Mouse (Mus musculus): ENCODE results near the gene Wasf2. TPM values are rescaled to one million over a fixed set of nuclear protein-coding genes. Genes with fewer than 3 reads are reported as not detected.

Gene Wasf2
- polyA plus RNA-seq, 1 experiment from 2014 or later = 23.1 TPM

DNA sequence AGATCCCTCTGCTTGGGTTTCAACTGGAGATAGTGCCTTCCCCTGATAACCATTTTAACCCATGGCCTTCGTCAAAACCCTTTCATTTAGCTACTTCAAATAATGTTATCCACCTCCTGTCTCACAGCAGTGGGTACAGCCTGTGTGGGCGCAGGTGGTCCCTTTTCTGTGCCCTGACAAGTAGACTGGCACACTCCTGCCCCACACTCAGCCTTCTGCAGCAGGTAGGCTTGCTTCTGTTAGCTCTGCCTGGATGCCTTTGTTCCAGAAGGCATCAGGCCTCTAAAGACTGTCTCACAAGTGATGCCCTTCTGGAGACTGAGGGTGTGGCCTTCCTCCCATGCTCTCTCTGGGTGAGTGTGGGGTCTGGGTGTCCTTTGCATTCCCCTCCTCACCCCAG lies 65.8 kb downstream of the Wasf2 start:
- H3K9me3 ChIP-seq (ENCODE audit: control insufficient read depth, low read length) = no peaks in the 10 kb centered on the region
- H3K27ac ChIP-seq (replicated peaks; ENCODE audit: low read depth, low read length) = peak overlapping the region; percentile 85
- no peak overlapping the region for H3K4me2 ChIP-seq (ENCODE audit: low read length)
- no peaks in the 10 kb centered on the region for H3K27me3 ChIP-seq (ENCODE audit: control insufficient read depth, insufficient read depth, low read length)
- no peak overlapping the region for H3K9ac ChIP-seq (replicated peaks; ENCODE audit: low read length)
- no peak for ATAC-seq (ENCODE audit: low FRiP score, low TSS enrichment)
- H3K36me3 ChIP-seq (ENCODE audit: control insufficient read depth, insufficient read depth, low read length) = peaks cover 53% of the 10 kb centered on the region
- no peak overlapping the region for H3K4me3 ChIP-seq (replicated peaks; ENCODE audit: low read depth, low read length)
- DNase-seq = no peak
- H3K4me1 ChIP-seq (ENCODE audit: control insufficient read depth, insufficient read depth, low read length) = peaks cover 44% of the 10 kb centered on the region
- WGBS = 90% methylated on average over 2 of the region's 2 CpGs

GRCm38 (mm10) chr4:133196852-133197251 lies 66.5 kb downstream of the Wasf2 start:
- Histone ChIP-seq H3K27me3 (ENCODE audit: control insufficient read depth, insufficient read depth, low read length) (no peaks in the 10 kb centered on the region), H3K9ac (replicated peaks; ENCODE audit: low read length) (peak overlapping the region; percentile 26; the same call in 1 of the 2 replicates), H3K36me3 (ENCODE audit: control insufficient read depth, insufficient read depth, low read length) (peaks cover 47% of the 10 kb centered on the region), H3K9me3 (ENCODE audit: control insufficient read depth, low read length) (no peaks in the 10 kb centered on the region), H3K27ac (replicated peaks; ENCODE audit: low read depth, low read length) (peak overlapping the region; percentile 85), H3K4me2 (ENCODE audit: low read length) (no peak overlapping the region), H3K4me1 (ENCODE audit: control insufficient read depth, insufficient read depth, low read length) (peaks cover 46% of the 10 kb centered on the region), H3K4me3 (replicated peaks; ENCODE audit: low read depth, low read length) (no peak overlapping the region)
- 11% methylated on average over 7 of the region's 7 CpGs for WGBS
- DNase-seq (peak; percentile 35), ATAC-seq (ENCODE audit: low FRiP score, low TSS enrichment) (no peak)

DNA sequence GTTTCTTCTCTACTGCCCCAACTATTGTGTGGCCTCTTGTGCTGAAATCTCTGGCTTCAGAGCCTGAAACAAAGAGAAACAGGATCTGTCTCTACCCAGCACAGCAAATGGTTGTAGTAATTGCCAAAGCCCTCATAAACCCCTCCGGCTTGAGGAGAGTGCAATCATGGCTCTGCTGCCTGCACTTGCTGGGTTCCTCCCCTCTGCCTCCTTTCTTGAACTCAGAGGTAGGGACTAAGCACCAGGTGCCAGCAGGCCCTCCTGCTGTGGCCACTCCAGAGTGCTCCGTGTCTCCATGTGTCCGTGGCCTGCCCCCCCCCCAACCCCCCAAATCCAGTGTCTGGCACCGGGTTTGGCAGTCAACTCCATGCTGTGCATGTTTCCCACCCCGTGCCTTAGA lies 67.0 kb downstream of the Wasf2 start:
- WGBS = 8% methylated on average over 5 of the region's 5 CpGs
- Histone ChIP-seq H3K9ac (replicated peaks; ENCODE audit: low read length) (peak overlapping the region; percentile 26; the same call in 1 of the 2 replicates), H3K27me3 (ENCODE audit: control insufficient read depth, insufficient read depth, low read length) (no peaks in the 10 kb centered on the region), H3K4me3 (replicated peaks; ENCODE audit: low read depth, low read length) (no peak overlapping the region), H3K4me1 (ENCODE audit: control insufficient read depth, insufficient read depth, low read length) (peaks cover 46% of the 10 kb centered on the region), H3K4me2 (ENCODE audit: low read length) (peak overlapping the region; percentile 17; the same call in 1 of the 2 replicates), H3K9me3 (ENCODE audit: control insufficient read depth, low read length) (no peaks in the 10 kb centered on the region), H3K27ac (replicated peaks; ENCODE audit: low read depth, low read length) (peak overlapping the region; percentile 85), H3K36me3 (ENCODE audit: control insufficient read depth, insufficient read depth, low read length) (peaks cover 43% of the 10 kb centered on the region)
- ATAC-seq (ENCODE audit: low FRiP score, low TSS enrichment) (no peak), DNase-seq (peak; percentile 55)

DNA sequence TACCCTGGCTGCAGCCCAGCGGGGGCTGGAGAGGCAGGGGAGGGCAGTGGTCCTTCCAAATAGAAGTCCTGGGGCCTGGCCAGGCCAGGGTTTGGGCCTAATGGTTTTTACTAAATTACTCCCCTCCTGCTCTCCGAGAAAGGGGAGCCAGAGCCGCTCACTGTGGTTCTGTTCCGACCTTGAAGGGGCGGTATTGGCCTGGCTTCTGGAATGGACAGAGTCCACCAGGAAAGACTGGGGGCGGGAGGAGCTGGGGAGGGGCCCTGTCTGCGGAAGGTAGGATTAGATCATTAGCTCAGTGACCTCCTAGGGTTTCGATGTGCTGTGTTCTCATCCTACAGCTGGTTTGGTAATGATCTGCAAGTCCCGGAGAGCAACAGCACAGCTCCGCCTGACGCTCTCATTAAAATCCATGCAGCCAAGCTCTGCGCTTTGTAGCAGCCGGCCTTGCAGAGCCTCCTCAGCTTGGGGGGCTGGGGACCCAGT lies 67.5 kb downstream of the Wasf2 start:
- Histone ChIP-seq H3K9ac (replicated peaks; ENCODE audit: low read length) (0 out of 2 replicates have a peak overlapping the region, but pooled peaks have one; percentile 26), H3K4me1 (ENCODE audit: control insufficient read depth, insufficient read depth, low read length) (peaks cover 46% of the 10 kb centered on the region), H3K9me3 (ENCODE audit: control insufficient read depth, low read length) (no peaks in the 10 kb centered on the region), H3K27ac (replicated peaks; ENCODE audit: low read depth, low read length) (peak overlapping the region; percentile 85), H3K4me3 (replicated peaks; ENCODE audit: low read depth, low read length) (no peak overlapping the region), H3K36me3 (ENCODE audit: control insufficient read depth, insufficient read depth, low read length) (peaks cover 38% of the 10 kb centered on the region), H3K4me2 (ENCODE audit: low read length) (peak overlapping the region; percentile 17; the same call in 1 of the 2 replicates), H3K27me3 (ENCODE audit: control insufficient read depth, insufficient read depth, low read length) (no peaks in the 10 kb centered on the region)
- DNase-seq (peak; percentile 75), ATAC-seq (ENCODE audit: low FRiP score, low TSS enrichment) (peak; percentile 32; the same call in 1 of the 2 replicates)
- WGBS = 16% methylated on average over 13 of the region's 13 CpGs

DNA sequence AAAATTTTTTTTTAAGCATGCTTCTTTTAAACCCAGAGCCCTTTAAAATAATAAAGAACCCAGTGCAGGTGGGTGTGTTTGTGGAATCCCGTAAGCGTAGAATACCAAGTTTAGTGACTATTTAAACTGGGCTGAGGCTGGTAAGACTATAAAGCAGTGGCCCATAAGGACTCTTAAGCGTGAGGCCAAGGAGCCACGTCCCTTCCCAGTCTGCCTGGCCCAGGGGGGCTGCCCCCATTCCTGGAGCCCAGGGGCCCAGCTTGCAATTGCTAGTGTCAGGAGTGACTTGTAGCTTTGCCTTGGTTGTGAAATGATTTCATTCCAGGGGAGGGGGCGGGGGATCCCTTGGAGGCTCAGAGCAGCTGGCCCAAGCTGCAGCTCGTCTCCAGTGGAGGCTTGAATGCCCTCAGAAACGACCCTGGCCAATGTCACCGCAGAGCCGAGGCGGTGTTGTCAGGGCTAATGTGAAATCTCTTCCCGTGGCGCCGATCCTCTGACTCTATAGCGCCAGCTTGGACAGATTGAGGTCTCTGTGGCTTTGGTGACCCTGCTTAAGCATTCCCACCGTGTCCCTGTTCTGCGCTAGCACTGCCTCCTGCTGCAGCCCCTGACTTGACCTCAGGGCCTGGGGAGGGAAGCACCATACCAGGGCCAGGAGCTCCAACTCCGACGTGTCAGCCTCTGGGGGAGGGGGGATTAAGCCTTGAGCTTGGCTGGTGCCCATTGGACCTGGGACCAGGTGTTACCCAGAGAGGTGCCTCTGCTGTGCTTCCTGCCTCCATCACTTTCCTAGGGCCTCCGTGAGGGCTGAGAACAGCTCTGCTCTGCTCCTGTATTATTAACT lies 68.3 kb downstream of the Wasf2 start:
- no peak for ATAC-seq (ENCODE audit: low FRiP score, low TSS enrichment)
- H3K4me2 ChIP-seq (ENCODE audit: low read length) = no peak overlapping the region
- H3K27me3 ChIP-seq (ENCODE audit: control insufficient read depth, insufficient read depth, low read length) = no peaks in the 10 kb centered on the region
- 0 out of 2 replicates have a peak overlapping the region, but pooled peaks have one; percentile 6 for H3K9ac ChIP-seq (replicated peaks; ENCODE audit: low read length)
- no peaks in the 10 kb centered on the region for H3K9me3 ChIP-seq (ENCODE audit: control insufficient read depth, low read length)
- H3K36me3 ChIP-seq (ENCODE audit: control insufficient read depth, insufficient read depth, low read length) = peaks cover 31% of the 10 kb centered on the region
- H3K4me3 ChIP-seq (replicated peaks; ENCODE audit: low read depth, low read length) = no peak overlapping the region
- peak overlapping the region; percentile 85 for H3K27ac ChIP-seq (replicated peaks; ENCODE audit: low read depth, low read length)
- peak; percentile 61 for DNase-seq
- peaks cover 48% of the 10 kb centered on the region for H3K4me1 ChIP-seq (ENCODE audit: control insufficient read depth, insufficient read depth, low read length)
- 7% methylated on average over 19 of the region's 19 CpGs for WGBS

DNA sequence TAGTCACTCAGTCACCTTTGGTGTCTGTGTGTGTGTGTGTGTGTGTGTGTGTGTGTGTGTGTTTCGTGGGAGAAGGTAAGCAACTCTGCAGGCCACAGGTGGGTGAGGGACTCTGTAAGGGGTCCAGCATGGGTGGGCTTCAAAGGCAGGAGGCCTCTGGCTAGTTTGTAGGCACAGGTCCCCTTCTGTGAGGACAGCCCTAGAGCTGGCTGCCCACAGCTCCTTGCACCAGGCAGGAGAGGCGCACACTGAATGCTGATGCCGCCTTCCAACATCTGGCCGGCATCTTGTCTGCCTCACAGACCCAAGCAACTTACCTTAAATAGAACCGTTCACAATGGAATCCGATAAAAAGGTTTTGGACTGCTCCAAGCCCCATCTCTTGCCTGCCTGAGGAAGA lies 69.4 kb downstream of the Wasf2 start:
- no peaks in the 10 kb centered on the region for H3K27me3 ChIP-seq (ENCODE audit: control insufficient read depth, insufficient read depth, low read length)
- no peak overlapping the region for H3K9ac ChIP-seq (replicated peaks; ENCODE audit: low read length)
- H3K4me3 ChIP-seq (replicated peaks; ENCODE audit: low read depth, low read length) = no peak overlapping the region
- no peaks in the 10 kb centered on the region for H3K9me3 ChIP-seq (ENCODE audit: control insufficient read depth, low read length)
- H3K27ac ChIP-seq (replicated peaks; ENCODE audit: low read depth, low read length) = no peak overlapping the region
- no peak overlapping the region for H3K4me2 ChIP-seq (ENCODE audit: low read length)
- 78% methylated on average over 6 of the region's 6 CpGs for WGBS
- ATAC-seq (ENCODE audit: low FRiP score, low TSS enrichment) (no peak), DNase-seq (no peak)
- H3K4me1 ChIP-seq (ENCODE audit: control insufficient read depth, insufficient read depth, low read length) = peaks cover 57% of the 10 kb centered on the region
- H3K36me3 ChIP-seq (ENCODE audit: control insufficient read depth, insufficient read depth, low read length) = peaks cover 21% of the 10 kb centered on the region

DNA sequence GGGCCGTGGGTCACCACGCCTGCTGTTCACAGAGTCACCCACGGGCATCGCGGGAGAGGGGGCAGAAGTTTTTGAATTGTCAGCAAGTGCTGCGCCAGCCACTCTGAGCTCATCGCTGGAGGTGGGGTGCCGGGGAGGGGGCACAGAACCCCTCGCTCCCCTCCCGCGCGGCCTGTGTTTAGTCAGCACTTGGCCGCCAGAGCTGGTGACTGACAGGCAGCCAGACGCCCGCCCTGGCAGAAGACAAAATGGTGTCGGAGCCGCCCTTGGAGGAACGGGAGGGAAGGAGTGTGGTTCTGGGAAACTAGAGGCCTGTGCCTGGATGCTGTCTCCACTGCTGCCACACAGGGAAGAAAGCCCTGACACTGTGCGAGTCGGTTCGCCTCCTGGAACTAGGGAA lies 70.0 kb downstream of the Wasf2 start:
- peak overlapping the region; percentile 12; the same call in 1 of the 2 replicates for H3K9ac ChIP-seq (replicated peaks; ENCODE audit: low read length)
- 38% methylated on average over 21 of the region's 21 CpGs for WGBS

GRCm38 (mm10) chr4:133201006-133201771 lies 70.9 kb downstream of the Wasf2 start:
- no peak for ATAC-seq (ENCODE audit: low FRiP score, low TSS enrichment)
- peaks cover 57% of the 10 kb centered on the region for H3K4me1 ChIP-seq (ENCODE audit: control insufficient read depth, insufficient read depth, low read length)
- 76% methylated on average over 8 of the region's 8 CpGs for WGBS

More for the DNA sequence above, 70.0 kb downstream of the Wasf2 start:
- Histone ChIP-seq H3K27me3 (ENCODE audit: control insufficient read depth, insufficient read depth, low read length) (no peaks in the 10 kb centered on the region), H3K4me3 (replicated peaks; ENCODE audit: low read depth, low read length) (no peak overlapping the region), H3K9me3 (ENCODE audit: control insufficient read depth, low read length) (no peaks in the 10 kb centered on the region), H3K4me1 (ENCODE audit: control insufficient read depth, insufficient read depth, low read length) (peaks cover 59% of the 10 kb centered on the region), H3K27ac (replicated peaks; ENCODE audit: low read depth, low read length) (no peak overlapping the region; the same call in 1 of the 2 replicates), H3K4me2 (ENCODE audit: low read length) (no peak overlapping the region), H3K36me3 (ENCODE audit: control insufficient read depth, insufficient read depth, low read length) (peaks cover 16% of the 10 kb centered on the region)
- ATAC-seq (ENCODE audit: low FRiP score, low TSS enrichment) = no peak
- DNase-seq = no peak

More at GRCm38 (mm10) chr4:133201006-133201771, 70.9 kb downstream of the Wasf2 start:
- H3K4me3 ChIP-seq (replicated peaks; ENCODE audit: low read depth, low read length) = no peak overlapping the region
- DNase-seq = peak; percentile 72
- H3K9ac ChIP-seq (replicated peaks; ENCODE audit: low read length) = no peak overlapping the region
- H3K27ac ChIP-seq (replicated peaks; ENCODE audit: low read depth, low read length) = peak overlapping the region; percentile 41; the same call in 1 of the 2 replicates
- H3K36me3 ChIP-seq (ENCODE audit: control insufficient read depth, insufficient read depth, low read length) = peaks cover 7% of the 10 kb centered on the region; the same call in 1 of the 2 replicates
- no peaks in the 10 kb centered on the region for H3K27me3 ChIP-seq (ENCODE audit: control insufficient read depth, insufficient read depth, low read length)
- H3K9me3 ChIP-seq (ENCODE audit: control insufficient read depth, low read length) = no peaks in the 10 kb centered on the region
- H3K4me2 ChIP-seq (ENCODE audit: low read length) = no peak overlapping the region
